Mouse (Mus musculus): ENCODE measurements at regions not wholly inside any gene's neighbourhood (a gene's known extent, or its start where the extent isn't known, plus 50 kb on each side); places are given as distances from the start of the nearest gene placed in this dataset.

DNA sequence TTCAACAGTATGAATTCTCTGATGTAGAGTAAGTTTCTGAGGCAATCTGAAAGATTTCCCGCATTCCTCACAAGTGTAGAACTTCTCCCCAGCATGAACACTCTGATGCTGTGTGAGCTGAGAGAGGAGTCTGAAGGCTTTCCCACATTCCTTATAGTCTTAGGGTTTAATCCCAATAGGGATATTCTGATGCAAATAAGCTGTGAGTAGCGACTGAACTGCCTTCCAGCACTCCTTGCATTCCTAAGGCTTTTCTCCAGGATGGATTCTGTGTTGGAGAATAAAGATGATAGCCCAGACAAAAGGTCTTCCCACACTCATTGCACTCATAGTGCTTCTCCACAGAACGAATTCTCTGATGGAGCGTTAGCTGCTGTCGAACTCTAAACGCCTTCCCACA, 152.6 kb upstream of the Api5 start:
- Histone ChIP-seq H3K36me3 (ENCODE audit: insufficient read depth, low read length) (no peaks in the 10 kb centered on the region), H3K4me2 (replicated peaks; ENCODE audit: low read depth, low read length) (no peak overlapping the region), H3K9me3 (ENCODE audit: low read length) (no peaks in the 10 kb centered on the region), H3K4me1 (ENCODE audit: insufficient read depth, low read length) (no peaks in the 10 kb centered on the region), H3K9ac (replicated peaks; ENCODE audit: low read length) (no peak overlapping the region), H3K4me3 (ENCODE audit: low read length) (no peak overlapping the region), H3K27me3 (ENCODE audit: insufficient read depth, low read length) (no peaks in the 10 kb centered on the region), H3K27ac (ENCODE audit: low read length) (no peak overlapping the region)
- ATAC-seq (ENCODE audit: low FRiP score, low TSS enrichment) = no peak
- WGBS = 77% methylated on average over 6 of the region's 6 CpGs

DNA sequence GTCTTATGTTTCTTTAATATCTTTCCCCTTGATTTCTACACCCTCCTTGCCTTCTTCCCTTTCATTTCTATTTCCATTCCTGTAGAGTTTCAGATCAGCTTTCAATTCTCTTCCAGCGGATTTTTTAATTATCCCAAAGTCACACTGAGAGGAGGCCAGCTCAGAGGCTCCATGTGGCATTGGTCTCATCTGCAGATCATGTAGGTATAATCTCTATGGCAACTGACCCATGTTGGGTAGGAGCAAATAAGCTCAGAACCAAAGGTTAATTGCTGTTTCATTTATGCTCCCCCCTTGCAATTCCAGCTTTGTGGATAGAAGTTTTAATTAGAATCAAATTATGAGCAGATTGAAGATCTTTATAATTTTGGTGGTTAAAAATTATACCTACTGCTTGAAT, 149.3 kb upstream of the Api5 start:
- Histone ChIP-seq H3K4me3 (ENCODE audit: low read length) (no peak overlapping the region), H3K4me1 (ENCODE audit: insufficient read depth, low read length) (no peaks in the 10 kb centered on the region), H3K9ac (replicated peaks; ENCODE audit: low read length) (no peak overlapping the region), H3K27ac (ENCODE audit: low read length) (no peak overlapping the region), H3K9me3 (ENCODE audit: low read length) (no peaks in the 10 kb centered on the region), H3K36me3 (ENCODE audit: insufficient read depth, low read length) (no peaks in the 10 kb centered on the region), H3K4me2 (replicated peaks; ENCODE audit: low read depth, low read length) (no peak overlapping the region), H3K27me3 (ENCODE audit: insufficient read depth, low read length) (no peaks in the 10 kb centered on the region)
- 59% methylated on average over 1 of the region's 1 CpGs for WGBS
- ATAC-seq (ENCODE audit: low FRiP score, low TSS enrichment) = no peak

GRCm38 (mm10) chr2:94571646-94572045, 133.7 kb upstream of the Api5 start:
- Histone ChIP-seq H3K9me3 (ENCODE audit: low read length) (no peaks in the 10 kb centered on the region), H3K27me3 (ENCODE audit: insufficient read depth, low read length) (no peaks in the 10 kb centered on the region), H3K4me2 (replicated peaks; ENCODE audit: low read depth, low read length) (no peak overlapping the region), H3K4me3 (ENCODE audit: low read length) (no peak overlapping the region), H3K9ac (replicated peaks; ENCODE audit: low read length) (no peak overlapping the region), H3K36me3 (ENCODE audit: insufficient read depth, low read length) (no peaks in the 10 kb centered on the region), H3K27ac (ENCODE audit: low read length) (no peak overlapping the region), H3K4me1 (ENCODE audit: insufficient read depth, low read length) (no peaks in the 10 kb centered on the region)
- no peak for ATAC-seq (ENCODE audit: low FRiP score, low TSS enrichment)
- 57% methylated on average over 3 of the region's 3 CpGs for WGBS

DNA sequence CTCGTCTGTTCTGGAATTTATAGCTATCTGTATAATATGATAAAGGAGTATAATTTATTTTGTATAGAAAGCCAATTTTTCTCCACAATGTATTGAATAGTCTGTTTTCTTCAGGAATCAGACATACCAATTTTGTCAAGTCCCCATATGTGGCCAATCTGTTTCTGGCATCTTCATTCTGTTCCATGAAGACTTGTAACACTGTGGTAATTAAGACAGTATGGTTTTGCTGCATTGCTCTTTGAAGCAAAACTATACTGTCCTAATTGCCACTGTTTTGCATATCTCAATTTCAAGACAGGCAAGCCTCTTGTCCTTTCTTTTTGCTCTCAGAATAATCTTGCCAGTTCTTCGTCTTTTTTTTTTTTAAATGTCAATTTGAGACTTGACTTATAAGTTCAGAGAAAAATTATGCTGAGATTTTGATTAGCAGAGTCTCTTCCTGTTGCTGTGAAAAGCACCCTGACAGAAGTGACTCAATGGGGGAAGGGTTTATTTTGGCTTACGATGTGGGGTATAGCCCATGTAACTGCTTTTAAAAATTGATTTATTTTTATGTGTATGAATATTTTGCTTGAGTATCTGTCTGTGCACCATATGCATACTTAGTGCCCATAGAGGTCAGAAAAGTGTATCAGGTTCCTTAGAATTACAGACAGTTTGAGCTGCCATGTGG, 103.4 kb upstream of the Api5 start:
- H3K4me1 ChIP-seq (ENCODE audit: insufficient read depth, low read length) = no peaks in the 10 kb centered on the region
- H3K36me3 ChIP-seq (ENCODE audit: insufficient read depth, low read length) = no peaks in the 10 kb centered on the region
- H3K4me2 ChIP-seq (replicated peaks; ENCODE audit: low read depth, low read length) = no peak overlapping the region
- no peaks in the 10 kb centered on the region for H3K9me3 ChIP-seq (ENCODE audit: low read length)
- no peaks in the 10 kb centered on the region for H3K27me3 ChIP-seq (ENCODE audit: insufficient read depth, low read length)
- ATAC-seq (ENCODE audit: low FRiP score, low TSS enrichment) = no peak
- no peak overlapping the region for H3K27ac ChIP-seq (ENCODE audit: low read length)
- no peak overlapping the region for H3K9ac ChIP-seq (replicated peaks; ENCODE audit: low read length)
- WGBS = 76% methylated on average over 3 of the region's 3 CpGs
- no peak overlapping the region for H3K4me3 ChIP-seq (ENCODE audit: low read length)

DNA sequence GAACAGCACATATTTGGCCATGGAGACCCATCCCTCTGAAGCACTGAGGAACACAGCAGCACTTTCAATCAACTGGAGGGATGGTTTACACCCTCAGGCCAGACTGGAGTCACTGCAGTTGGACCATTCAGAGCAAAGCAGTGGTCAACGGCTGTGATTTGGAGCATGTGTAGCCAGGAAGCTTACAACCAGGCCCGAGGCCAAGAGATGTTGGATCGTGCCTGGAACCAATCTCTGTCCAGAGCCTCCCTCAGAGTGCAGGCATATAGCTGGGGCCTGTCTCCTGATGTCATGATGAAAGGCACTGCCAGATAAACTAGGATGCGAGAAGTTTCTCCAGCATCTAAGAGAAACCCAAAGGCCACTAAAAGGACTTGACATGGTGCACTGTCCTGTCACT, 98.7 kb upstream of the Api5 start:
- WGBS = 74% methylated on average over 4 of the region's 4 CpGs
- H3K4me3 ChIP-seq (ENCODE audit: low read length) = no peak overlapping the region
- H3K36me3 ChIP-seq (ENCODE audit: insufficient read depth, low read length) = no peaks in the 10 kb centered on the region
- H3K9me3 ChIP-seq (ENCODE audit: low read length) = no peaks in the 10 kb centered on the region
- no peak overlapping the region for H3K9ac ChIP-seq (replicated peaks; ENCODE audit: low read length)
- no peaks in the 10 kb centered on the region for H3K27me3 ChIP-seq (ENCODE audit: insufficient read depth, low read length)
- no peak overlapping the region for H3K4me2 ChIP-seq (replicated peaks; ENCODE audit: low read depth, low read length)
- ATAC-seq (ENCODE audit: low FRiP score, low TSS enrichment) = no peak
- H3K4me1 ChIP-seq (ENCODE audit: insufficient read depth, low read length) = no peaks in the 10 kb centered on the region
- H3K27ac ChIP-seq (ENCODE audit: low read length) = no peak overlapping the region

GRCm38 (mm10) chr2:94531175-94531574, 93.2 kb upstream of the Api5 start:
- ATAC-seq (ENCODE audit: low FRiP score, low TSS enrichment) = no peak

DNA sequence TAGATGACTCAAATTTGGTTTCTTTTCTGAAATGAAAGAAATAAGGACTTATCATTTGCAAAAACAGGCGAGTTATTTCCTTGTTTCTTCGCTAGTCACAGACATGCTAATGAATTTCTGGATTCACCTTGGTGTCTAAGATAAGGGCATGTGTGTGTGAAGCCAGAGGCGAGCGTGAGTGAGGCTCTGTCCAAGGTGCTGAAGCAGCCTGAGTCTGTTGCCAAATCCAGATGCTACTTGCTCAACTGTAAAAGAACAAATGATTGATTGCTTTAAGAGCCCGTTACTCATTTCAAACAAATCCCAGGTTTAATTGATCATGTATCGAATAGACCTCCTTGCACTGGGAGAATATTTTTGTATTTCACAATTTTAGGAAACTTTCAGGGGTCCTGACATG, 86.6 kb upstream of the Api5 start:
- no peak for ATAC-seq (ENCODE audit: low FRiP score, low TSS enrichment)
- Histone ChIP-seq H3K4me2 (replicated peaks; ENCODE audit: low read depth, low read length) (no peak overlapping the region), H3K36me3 (ENCODE audit: insufficient read depth, low read length) (no peaks in the 10 kb centered on the region), H3K27me3 (ENCODE audit: insufficient read depth, low read length) (no peaks in the 10 kb centered on the region), H3K9ac (replicated peaks; ENCODE audit: low read length) (no peak overlapping the region), H3K4me3 (ENCODE audit: low read length) (no peak overlapping the region), H3K27ac (ENCODE audit: low read length) (no peak overlapping the region), H3K9me3 (ENCODE audit: low read length) (no peaks in the 10 kb centered on the region), H3K4me1 (ENCODE audit: insufficient read depth, low read length) (no peaks in the 10 kb centered on the region)
- 14% methylated on average over 6 of the region's 6 CpGs for WGBS

More at GRCm38 (mm10) chr2:94531175-94531574, 93.2 kb upstream of the Api5 start:
- WGBS = 20% methylated on average over 5 of the region's 5 CpGs
- no peak overlapping the region for H3K4me3 ChIP-seq (ENCODE audit: low read length)
- no peak overlapping the region for H3K27ac ChIP-seq (ENCODE audit: low read length)
- H3K4me1 ChIP-seq (ENCODE audit: insufficient read depth, low read length) = no peaks in the 10 kb centered on the region
- no peak overlapping the region for H3K9ac ChIP-seq (replicated peaks; ENCODE audit: low read length)
- H3K9me3 ChIP-seq (ENCODE audit: low read length) = no peaks in the 10 kb centered on the region
- no peak overlapping the region for H3K4me2 ChIP-seq (replicated peaks; ENCODE audit: low read depth, low read length)
- H3K27me3 ChIP-seq (ENCODE audit: insufficient read depth, low read length) = no peaks in the 10 kb centered on the region
- no peaks in the 10 kb centered on the region for H3K36me3 ChIP-seq (ENCODE audit: insufficient read depth, low read length)

DNA sequence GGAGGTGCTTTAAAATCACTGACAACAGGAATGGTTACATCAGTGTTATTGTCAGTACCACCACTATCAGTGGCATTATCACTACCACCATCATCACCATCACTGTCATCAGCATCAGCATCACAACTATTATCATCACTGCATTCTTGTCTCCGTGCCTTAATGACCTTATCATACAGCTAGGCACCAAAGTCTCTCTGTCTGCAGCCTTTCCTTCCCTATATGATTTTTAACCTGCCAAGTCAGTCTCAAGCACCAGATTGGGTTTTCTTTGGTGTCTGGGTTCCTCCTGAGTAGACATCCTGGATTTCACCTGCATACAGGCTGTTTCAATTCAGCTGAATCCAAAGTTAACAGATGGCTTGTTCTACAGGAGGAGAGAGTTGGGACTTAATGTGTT, 78.9 kb upstream of the Api5 start:
- Histone ChIP-seq H3K4me2 (replicated peaks; ENCODE audit: low read depth, low read length) (no peak overlapping the region), H3K36me3 (ENCODE audit: insufficient read depth, low read length) (no peaks in the 10 kb centered on the region), H3K9ac (replicated peaks; ENCODE audit: low read length) (no peak overlapping the region), H3K4me3 (ENCODE audit: low read length) (no peak overlapping the region), H3K4me1 (ENCODE audit: insufficient read depth, low read length) (no peaks in the 10 kb centered on the region), H3K9me3 (ENCODE audit: low read length) (no peaks in the 10 kb centered on the region), H3K27me3 (ENCODE audit: insufficient read depth, low read length) (no peaks in the 10 kb centered on the region), H3K27ac (ENCODE audit: low read length) (no peak overlapping the region)
- ATAC-seq (ENCODE audit: low FRiP score, low TSS enrichment) = no peak
- 85% methylated on average over 1 of the region's 1 CpGs for WGBS

GRCm38 (mm10) chr2:94512027-94512426, 74.1 kb upstream of the Api5 start:
- Histone ChIP-seq H3K4me3 (ENCODE audit: low read length) (no peak overlapping the region), H3K36me3 (ENCODE audit: insufficient read depth, low read length) (no peaks in the 10 kb centered on the region), H3K27me3 (ENCODE audit: insufficient read depth, low read length) (no peaks in the 10 kb centered on the region), H3K9ac (replicated peaks; ENCODE audit: low read length) (no peak overlapping the region), H3K9me3 (ENCODE audit: low read length) (no peaks in the 10 kb centered on the region), H3K4me2 (replicated peaks; ENCODE audit: low read depth, low read length) (no peak overlapping the region), H3K27ac (ENCODE audit: low read length) (no peak overlapping the region), H3K4me1 (ENCODE audit: insufficient read depth, low read length) (no peaks in the 10 kb centered on the region)
- ATAC-seq (ENCODE audit: low FRiP score, low TSS enrichment) = no peak
- 50% methylated on average over 3 of the region's 3 CpGs for WGBS

DNA sequence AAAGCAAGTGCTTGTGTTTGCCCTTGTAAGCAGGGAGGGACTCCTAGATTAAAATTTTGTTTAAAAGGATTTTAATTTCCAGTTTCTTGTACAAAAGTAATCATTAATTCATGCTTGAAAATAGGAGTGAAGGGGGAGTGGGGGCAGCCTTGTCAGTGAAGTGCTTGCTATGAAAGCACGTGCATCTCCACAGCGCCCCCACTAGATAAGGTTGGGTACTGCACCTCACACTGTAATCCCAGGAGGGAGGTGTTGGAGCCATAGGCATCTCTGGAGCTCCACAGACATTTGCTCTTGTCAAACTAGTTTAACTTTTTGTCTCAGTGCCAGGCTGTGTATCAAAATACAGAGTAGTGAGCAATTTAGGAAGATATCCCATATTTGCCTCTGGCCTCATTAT, 62.7 kb upstream of the Api5 start:
- H3K27ac ChIP-seq (ENCODE audit: low read length) = no peak overlapping the region

More for the DNA sequence above, 62.7 kb upstream of the Api5 start:
- no peak for ATAC-seq (ENCODE audit: low FRiP score, low TSS enrichment)
- Histone ChIP-seq H3K27me3 (ENCODE audit: insufficient read depth, low read length) (no peaks in the 10 kb centered on the region), H3K4me1 (ENCODE audit: insufficient read depth, low read length) (no peaks in the 10 kb centered on the region), H3K4me2 (replicated peaks; ENCODE audit: low read depth, low read length) (no peak overlapping the region), H3K9me3 (ENCODE audit: low read length) (no peaks in the 10 kb centered on the region), H3K36me3 (ENCODE audit: insufficient read depth, low read length) (no peaks in the 10 kb centered on the region), H3K9ac (replicated peaks; ENCODE audit: low read length) (no peak overlapping the region), H3K4me3 (ENCODE audit: low read length) (no peak overlapping the region)
- 30% methylated on average over 2 of the region's 2 CpGs for WGBS

Data from kidney, embryonic 16.5 days (tissue).